Mouse (Mus musculus) lung, postnatal 0 days (tissue): ENCODE measurements around the gene Washc1.

ENCODE experiments used
- CTCF ChIP-seq: IDR thresholded peaks from 2 replicates; pipeline ENCODE4 v1.5.1; 2016; ENCODE audit warnings: antibody characterized with exemption, mild to moderate bottlenecking
- EP300 ChIP-seq: IDR thresholded peaks from 2 replicates; pipeline ENCODE4 v1.6.1; 2016; ENCODE audit warnings: antibody characterized with exemption, mild to moderate bottlenecking, control low read depth

GRCm38 (mm10) chr17:66131212-66131611 is 19.9 kb downstream of the Washc1 start:
- peak; percentile 56 for TF ChIP-seq CTCF
- no peak for TF ChIP-seq EP300
